Mouse (Mus musculus) CD4-positive, CD25-positive, alpha-beta regulatory T cell, adult 2 months (primary cell): ENCODE data around the gene Peli1.
A peak's percentile ranks its signal among the peaks of the same experiment; 100 is the strongest.

Experiments
- DNase-seq: peaks from one replicate; pipeline ENCODE4 v3.0.0-alpha.2; 2012; ENCODE audit warnings: low read depth, low spot score

The Peli1 gene

DNA sequence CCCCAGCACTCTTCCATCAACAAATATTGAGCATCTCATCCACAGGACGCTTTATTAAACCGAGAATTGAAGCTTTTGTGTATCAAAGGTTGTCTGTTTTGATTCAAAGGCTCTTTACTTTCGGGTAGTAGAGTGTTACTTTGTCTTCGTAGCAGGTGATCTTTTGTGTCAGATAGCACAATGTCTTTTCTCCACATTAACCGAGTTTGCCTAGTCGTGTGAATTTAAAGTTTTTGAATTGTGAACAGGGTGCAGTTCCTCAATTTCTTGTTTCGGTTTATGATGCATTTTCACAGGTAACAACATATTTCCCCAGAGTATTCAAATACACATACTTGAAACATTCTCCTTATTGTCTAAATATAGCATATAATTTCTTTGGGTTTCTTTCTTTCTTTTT is 1.5 kb downstream of the Peli1 start:
- DNase-seq: peak; percentile 29

DNA sequence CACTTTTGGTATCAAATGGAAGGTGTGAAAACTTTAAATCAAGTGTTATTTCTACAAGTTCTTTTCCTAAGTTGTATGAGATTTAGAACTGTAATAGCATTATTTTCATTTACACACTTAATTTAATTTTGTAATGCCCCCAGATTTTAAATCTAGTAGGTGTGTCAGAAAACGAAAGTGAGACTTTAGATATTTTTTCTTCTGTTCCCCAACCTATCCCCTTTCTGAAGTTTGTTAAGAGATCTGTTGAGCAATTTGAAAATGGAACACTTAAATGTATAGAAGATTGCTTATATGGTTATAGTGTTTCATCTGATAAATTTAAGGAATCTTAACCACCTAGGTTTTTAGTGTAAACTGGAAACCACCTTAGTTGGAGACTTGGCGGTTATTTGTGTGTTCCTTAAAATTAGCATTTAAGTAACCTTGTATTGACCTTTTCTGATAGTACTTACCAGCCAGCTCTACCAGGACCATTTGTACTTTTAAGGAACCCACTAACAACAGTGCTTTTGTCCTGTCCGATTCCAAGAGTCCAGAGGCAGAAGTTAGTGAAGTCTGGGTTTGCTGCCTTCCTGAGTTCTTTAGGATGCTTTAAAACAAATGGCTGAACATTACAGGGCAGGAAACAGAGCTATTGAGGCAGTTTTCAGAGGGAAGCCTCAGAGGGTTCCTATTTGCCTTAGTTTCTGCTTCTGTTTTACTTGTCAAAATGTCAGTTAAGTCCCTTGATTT is 2.2 kb downstream of the Peli1 start:
- DNase-seq: peak; percentile 34

DNA sequence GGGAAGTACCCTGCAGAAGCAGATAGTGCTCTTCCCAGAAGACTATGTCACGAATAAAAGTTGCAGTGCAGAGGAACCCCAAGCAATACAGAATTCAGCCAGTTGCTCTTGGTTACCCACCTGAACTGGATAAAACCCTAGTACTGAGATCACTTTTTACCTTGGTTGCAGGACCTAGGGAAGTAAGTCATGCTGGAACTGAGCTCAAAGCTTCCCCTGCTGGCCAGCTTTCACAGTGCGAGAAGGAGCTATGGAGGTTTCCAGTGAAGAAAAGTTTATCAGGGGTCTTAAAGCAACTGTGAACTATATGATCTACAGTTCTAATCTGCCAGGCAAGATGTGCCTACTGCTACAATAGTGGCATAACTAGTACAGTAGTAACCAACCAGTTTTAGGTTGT is 5.5 kb downstream of the Peli1 start:
- peak; percentile 60 for DNase-seq

DNA sequence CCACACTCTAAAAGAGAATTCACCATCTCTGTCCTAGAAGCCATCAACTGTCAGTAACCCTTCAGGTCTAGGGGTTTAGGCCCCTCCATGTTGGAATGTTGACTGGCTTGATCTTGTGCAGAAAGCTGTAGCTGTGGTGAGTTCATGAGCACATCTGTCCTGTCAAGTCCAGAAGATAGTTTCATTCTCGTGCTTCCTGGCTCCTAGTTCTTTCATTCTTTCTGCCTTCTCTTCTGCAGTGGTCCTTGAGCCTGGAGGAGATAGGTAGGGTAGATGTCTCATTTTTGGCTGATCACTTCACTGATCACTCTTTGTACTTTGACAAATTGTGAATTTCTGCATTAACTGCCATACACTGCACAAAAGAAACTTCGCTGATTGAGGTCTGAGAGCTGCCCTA is 7.4 kb downstream of the Peli1 start:
- DNase-seq: no peak

DNA sequence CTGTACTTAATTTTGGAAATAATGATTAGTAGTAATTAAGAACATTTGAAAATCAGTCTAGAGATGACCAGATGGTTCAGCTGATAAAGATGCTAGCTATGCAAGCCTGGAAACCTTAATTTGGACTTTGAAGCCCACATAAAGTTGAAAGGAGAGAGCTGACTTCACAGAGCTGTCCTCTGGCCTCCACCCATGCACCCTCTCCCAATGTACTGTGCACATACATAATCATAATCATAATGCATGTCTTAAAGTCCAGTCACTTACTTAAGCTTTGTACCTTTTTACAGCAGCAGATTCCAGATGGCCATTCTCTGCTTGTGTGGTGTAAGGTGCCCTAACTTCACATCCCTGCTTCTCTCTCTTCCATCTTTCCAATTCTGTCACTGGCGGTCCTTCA is 9.6 kb downstream of the Peli1 start:
- DNase-seq: no peak

DNA sequence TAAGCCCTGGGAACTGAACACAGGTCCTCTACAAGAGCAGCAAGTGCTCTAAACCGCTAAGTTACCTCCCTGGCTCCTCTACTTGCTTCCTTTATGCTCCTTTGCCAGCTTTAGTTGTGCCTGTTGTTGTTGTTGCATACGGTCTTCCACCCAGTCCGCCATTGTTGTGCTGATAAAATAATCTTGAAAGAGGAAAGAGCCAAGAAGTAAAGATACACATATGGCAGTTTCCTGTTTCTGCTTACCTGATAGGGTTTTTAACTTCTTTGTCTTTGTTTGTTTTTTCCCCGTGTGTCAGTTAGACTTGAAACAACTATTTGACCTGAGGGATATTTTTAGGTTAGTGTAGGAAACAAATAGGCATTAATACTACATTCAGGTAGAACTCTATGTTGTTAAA is 10.2 kb downstream of the Peli1 start:
- peak; percentile 44 for DNase-seq

DNA sequence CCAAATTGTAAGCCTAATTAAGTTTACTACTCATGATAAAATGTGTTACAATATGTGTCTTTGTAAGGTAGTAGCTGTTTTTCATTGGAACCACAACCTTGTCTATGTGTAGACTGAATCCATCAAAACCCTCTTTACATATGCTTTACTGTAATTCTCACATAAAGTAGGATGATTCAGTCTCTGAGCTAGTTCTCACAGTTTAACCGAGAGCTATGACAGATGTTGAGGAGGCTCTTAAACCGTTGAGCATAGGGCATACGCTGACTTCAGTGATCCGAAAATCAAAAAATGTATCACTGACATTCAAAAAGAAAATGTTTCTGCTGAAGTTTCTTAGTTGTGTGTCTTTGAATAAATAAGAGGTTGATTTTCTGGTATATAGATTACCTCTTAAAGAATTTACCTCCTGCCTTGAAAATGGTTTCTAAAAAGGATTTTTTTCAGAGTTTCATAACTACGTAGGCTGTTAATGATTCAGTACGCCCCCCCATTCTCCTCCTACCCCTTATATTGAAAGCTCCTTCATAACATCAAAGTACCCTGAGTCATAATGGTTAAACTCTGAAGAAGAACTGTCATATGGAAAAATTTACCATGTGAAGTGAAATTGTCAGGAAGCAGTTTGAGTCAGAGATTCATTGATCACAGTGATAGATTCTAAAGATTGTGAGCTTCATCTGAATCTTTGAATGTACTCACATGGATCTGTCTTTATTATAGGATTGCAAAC is 11.3 kb downstream of the Peli1 start:
- DNase-seq: peak; percentile 64

DNA sequence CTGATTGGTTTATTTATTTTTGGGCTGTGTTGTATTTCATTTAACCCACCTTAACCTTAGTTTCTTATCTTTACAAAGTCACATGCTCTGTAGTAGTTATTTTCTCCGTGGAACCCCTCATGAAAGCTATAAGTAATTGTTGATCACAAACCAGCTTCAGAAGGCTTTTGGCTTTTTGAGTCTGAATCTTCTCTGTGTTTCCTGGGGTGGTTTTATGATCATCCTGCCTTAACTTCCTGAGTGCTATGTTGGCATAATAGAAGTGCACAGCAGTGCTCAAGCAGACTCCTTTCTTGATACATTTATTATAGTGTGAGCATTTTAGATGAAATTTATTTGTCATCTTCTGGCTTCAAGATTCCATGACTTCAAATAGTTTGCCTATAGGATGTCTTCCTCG is 12.1 kb downstream of the Peli1 start:
- DNase-seq: peak; percentile 66

DNA sequence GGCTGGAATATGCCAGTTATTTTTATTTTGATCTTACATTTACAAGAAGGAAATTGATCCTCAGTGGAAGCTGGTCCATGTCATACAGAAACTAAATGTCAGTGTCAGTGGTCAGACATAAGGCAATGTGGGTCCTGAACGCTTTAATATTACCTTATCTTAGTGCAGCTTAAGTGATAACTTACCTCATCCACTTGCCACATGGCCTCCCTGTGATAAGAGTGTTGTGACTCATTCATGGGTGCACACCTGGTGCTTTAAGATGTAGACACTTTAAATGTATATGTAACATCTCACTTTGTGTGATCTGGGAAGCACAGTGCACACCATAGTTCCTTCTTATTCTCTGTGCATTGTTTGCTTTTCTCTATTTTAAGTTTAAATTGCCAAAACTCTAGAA is 14.3 kb downstream of the Peli1 start:
- DNase-seq: peak; percentile 36

DNA sequence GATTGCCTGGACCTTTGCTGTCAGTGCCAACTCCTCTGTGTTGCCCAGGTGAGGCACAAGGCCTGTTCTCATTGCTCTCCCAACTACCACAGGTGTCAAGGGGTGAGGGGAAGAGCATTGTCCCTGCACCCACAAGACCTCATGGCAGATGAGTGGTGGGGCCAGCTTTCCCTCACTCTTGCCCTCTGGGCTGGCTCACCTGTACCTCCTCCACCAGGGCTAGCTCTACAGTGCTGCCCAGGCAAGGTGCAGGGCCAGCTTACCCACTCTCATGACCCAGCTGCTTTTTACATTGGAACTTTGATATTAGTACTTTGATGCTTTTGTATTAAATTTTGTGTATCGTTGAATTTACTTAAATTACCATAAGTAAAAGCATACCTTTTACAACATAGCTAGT is 16.0 kb downstream of the Peli1 start:
- DNase-seq: no peak

DNA sequence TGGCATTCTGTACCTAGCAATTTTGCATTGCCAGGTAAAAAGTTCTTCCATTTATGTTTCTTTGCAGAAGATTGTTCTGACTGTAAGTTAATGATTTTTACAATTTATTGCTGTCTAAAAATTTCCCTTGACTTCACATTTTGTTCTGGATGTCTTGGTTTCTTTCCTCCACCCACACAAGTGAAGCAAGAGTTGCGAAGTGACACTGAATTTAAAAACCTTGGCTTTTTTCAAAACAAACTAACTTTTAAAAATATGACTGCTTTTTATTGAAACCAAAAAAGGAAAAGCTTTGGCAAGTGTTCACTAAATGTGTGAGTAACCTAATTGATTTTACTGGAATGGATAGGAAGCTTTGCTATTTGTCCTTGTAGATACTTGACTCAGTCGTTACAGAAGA is 18.2 kb downstream of the Peli1 start:
- DNase-seq: no peak

DNA sequence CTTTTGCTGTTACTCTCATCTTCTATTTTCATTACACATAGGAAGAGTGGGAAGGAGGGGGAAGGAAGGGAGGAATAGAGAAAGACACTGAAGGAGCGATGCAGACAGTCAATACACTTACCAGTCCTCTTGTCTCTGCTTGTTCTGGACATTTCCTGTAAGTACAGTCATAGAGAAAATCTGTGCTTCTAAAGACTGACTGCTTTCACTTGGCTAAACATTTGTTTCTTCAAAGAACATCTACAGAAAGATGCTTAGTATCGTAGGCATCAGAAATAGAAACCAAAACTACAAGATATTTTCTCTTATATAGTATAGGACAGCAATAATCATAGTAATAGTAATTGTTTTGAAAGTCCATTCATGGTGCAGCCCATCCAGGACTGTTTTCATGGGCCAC is 23.4 kb downstream of the Peli1 start:
- DNase-seq: peak; percentile 38

DNA sequence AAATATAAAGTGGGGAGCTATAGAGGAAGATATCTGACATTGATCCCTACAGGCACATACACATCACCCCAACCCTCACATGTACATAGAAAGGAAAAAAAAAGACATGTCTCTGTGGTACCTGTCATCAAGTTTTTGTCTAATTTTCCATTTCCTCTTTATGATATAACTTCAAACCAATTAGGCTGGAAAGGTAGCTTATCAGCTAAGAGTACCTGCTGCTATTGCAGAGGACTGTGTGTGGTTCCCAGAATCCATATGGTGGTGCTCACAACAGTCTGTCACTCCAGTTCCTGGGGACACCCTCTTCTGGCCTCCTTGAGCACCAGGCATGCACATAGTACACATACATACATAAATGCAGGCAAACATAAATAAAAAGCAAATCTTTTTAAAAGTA is 24.7 kb downstream of the Peli1 start:
- no peak for DNase-seq

DNA sequence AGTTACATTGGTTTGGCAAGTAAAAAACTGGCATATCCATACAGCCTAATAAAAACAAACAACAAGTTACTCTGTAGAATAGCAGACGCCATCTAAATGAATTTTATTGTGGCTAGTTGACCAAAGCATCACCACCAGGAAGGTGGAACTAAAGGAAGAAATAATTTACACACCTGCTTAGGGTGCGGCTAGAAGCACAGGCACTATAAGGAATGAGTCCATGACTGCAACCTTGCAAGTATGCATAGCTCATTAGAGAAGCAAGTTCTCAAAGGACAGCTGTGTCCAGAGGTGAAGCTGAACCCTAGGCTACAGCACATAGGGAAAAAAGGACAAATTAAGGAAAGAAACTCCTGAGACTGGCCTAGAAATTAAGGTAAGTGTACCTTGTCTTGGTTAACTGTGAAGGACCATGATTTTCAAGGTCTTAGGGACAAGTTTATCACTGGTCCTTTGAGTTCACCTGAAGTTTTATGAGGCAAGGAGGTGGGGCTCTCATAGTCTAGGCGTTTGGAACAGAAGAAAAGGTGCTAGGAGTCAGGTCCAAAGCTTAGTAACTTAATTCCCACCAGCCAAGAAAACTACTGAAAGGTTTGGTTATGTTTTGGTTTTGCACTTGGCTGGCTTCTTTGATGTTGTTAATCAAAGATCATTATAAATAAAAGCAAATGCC is 25.7 kb downstream of the Peli1 start:
- no peak for DNase-seq

DNA sequence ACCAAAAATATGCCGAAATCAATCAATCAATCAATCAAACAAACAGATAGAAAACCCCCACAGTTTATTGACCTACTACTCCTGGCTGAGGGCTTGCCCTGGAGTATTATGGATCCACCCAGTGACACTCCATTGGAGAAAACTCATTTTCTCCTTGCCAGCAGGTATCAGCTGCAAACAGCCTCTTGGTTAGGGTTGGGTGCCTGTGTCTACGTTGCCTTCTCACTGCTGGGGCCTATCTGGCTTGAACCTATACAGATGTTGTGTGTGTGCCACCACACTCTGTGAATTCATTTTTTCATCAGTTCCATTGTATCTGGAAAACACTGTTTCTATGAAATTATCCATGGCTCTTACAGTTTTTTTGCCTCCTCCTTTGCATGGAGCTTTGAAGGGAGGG is 30.6 kb downstream of the Peli1 start:
- no peak for DNase-seq

DNA sequence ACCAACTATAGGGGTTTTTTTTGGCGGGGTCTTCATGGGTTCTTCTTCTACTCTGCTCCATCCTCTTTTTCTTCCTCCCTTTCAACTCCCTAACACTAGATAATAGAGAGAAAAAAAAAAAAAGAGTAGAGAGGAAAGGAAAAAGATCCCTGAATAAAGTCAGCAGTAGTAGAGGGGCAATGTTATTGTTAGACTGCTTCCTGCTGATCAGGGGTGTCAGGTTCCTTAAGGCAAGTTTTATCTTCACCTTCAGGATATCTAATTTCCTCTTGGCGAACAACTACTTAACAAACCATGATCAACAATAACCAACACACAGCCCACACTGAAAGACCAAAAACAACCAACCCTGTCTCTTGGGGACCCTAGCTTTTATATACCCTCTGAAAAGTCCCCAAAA is 31.3 kb downstream of the Peli1 start:
- no peak for DNase-seq

DNA sequence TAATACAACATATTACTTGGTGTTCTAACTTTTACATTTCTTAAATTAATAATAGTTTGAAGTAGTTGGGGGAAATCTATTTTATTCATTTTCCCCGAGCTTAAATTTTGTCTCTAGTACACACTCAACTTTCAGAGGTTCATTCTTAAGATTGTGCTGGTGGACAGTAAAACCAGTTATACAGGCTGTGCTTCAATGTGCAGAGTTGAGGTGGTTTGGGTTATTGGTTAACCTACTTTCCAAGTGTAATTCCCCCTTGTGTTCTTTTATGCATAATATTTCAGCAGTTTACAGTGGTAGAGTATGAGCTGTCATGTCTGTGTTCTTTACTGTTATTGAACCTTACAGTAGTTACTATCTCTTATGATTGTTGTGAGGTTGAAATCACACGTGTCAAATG is 40.6 kb downstream of the Peli1 start:
- DNase-seq: no peak

DNA sequence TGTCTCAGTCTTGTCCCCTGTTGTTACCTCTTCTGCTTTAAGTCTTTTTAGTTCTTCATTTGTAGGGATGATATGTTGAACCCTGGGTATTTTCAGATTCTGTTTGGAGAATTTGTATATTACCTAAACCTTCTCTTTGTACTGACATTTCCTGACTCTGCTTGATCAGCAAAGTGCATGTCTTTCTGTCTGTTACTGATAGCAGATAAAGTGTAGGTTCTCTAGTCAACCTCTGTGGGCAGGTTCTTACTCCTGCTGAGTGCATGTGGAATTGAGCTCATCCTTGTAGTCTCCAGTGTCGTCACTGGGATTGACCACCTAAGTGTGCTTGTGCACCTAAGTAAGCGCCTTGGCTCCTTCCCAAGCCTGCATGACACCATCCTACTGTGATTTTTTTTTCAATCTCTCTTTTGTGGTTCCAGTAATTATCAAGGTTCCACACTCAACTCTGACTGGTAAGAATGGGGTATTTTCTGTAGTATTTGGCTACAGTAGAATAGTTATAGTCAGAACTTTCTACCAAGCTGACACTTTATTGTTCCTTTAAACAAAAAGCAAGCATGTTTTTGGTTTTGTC is 43.9 kb downstream of the Peli1 start:
- no peak for DNase-seq

DNA sequence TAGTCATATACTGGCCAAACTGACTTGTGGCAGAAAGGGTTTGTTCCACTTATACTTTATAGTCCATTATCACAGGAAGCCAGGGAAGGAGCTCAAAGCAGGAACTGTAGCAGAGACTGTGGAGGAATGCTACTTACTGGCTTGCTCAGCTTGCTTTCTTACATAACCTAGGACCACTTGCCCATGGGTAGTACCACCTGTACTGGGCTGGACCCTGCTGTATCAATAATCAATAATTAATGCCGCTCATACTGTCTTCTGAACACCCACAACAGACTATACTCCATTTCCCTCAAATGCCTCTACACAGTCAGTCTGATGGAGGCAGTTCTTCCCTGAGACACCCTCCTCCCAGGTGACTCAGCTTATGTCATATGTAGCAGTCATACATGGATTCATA is 48.4 kb downstream of the Peli1 start:
- no peak for DNase-seq

DNA sequence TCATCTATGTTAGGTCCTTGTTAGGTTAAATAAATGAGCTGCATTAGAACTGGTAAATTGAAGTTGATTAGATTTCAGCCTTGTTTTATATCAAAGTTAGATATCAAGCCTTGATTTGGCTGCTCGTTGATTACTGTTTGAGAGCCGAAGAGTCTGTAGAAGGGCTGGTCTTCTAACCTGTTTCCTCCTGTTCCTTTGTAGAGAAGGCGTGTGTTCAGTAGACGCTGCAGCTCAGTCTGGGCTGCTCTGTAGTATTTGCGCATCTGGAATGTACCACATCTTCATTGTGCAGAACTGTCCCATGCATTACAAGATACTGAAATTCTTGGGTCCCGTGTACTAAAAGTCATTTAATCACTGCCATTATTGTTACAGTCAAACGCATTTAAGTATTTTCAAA is 50.2 kb downstream of the Peli1 start:
- peak; percentile 62 for DNase-seq

DNA sequence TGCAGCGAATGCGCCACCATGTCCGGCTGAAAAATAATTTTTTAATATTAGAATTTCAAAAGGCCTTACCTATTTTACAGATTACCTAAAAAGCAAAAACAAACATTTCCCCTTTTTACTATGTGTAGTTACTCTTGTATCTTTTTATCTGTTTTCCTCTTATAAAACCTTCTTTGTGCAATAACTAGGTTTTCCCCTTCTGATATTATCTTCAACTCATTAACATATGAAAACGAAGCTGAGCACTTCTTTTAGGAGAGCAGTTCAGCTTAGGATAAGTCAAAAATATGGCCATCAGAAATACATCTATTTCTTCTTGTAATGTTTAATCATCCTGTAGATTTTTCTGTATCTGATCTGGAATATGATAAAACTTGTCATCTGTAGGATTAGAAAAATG is 50.7 kb downstream of the Peli1 start:
- DNase-seq: peak; percentile 40

DNA sequence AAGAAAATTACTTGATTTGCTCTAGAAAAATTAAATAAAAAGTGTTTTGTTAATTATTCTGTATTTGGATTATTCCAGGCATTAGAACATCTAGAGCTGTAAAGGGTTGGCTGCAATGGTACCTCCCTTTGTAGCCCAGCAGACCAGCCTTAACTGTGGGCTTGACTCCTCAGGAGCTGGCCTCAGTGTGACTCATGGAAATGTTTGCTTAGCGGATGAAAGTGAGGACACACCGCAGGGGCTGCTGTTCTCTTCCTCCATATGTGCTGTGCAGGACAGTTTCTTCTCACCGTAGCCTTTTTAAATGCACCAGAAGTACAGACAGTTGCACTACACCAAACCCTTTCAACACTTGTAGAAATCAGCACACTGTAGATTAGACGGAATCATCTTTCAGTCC is 58.4 kb downstream of the Peli1 start:
- DNase-seq: peak; percentile 46

DNA sequence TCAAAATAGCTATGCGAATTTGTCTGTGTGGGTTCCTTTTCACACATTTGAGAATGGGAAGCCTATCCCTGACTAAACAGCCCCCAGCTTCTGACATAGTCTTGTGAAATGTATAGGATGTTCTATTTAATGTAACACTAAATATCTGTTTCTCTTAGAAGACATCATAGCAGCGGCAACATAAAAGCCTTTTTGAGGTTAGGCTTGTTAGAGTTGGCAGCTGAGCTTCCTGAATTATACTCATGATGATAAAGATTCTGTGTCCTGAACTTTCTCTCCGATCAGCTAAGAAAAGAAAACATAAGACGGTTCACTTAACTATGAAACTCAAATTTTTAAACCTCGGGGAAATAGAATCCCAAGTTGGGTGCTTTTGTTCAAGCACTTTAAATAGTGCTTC is 59.2 kb downstream of the Peli1 start:
- peak; percentile 44 for DNase-seq
